Comparison of ENCODE assay signal across 23 mouse cellular contexts in genomic region chr2:165314197-165314596, GRCm38 (mm10). TPM values are rescaled to one million over a fixed set of nuclear protein-coding genes. Genes with fewer than 3 reads are reported as not detected.
A peak's percentile ranks its signal among the peaks of the same experiment; 100 is the strongest.
DNase-seq lines count a peak whose midpoint lies in the region; ATAC-seq and TF ChIP-seq lines count a peak whose summit lies in the region.
"Had no signal": no experiment of that assay in that cellular context is flagged by ENCODE, and none has a peak within 500 bp of the region (broad histone marks: within the 10 kb centered on the region; RNA-seq: fewer than 3 reads in every experiment).

No protein-coding gene starts in this region.

- no peak for DNase-seq in layer of hippocampus, adult 2 months (ENCODE audit: low spot score in 2 of 2)
- no peak for DNase-seq in layer of hippocampus, postnatal 25 days (ENCODE audit: extremely low spot score in 1 of 2, low spot score in 1 of 2)
- peak; percentile 78 for DNase-seq in kidney, postnatal 0 days (ENCODE audit: low spot score)
- no peak for DNase-seq in embryonic facial prominence, embryonic 10.5 days (ENCODE audit: low spot score)
- no peak for DNase-seq in thymus, adult 18-20 months
- DNase-seq: adrenal gland, adult 8-10 months; adrenal gland, postnatal 36 days; cerebellum, adult 8-10 months; cerebellum, postnatal 14 days; embryo, embryonic 11 days; forebrain, postnatal 0 days; gastrocnemius, adult 2 months; gastrocnemius, postnatal 25 days had no signal

- no peaks in the 10 kb centered on the region for H3K9me3 ChIP-seq in kidney, embryonic 14.5 days (ENCODE audit: control insufficient read depth, low read length)
- no peaks in the 10 kb centered on the region for H3K9me3 ChIP-seq in kidney, postnatal 0 days (replicated peaks; ENCODE audit: low read length)
- no peaks in the 10 kb centered on the region for H3K9me3 ChIP-seq in embryonic facial prominence, embryonic 10.5 days
- H3K9me3 ChIP-seq: embryonic facial prominence, embryonic 12.5 days; heart, embryonic 12.5 days; hindbrain, embryonic 10.5 days had no signal

- no peak overlapping the region for H3K4me3 ChIP-seq in layer of hippocampus, adult 2 months
- H3K4me3 ChIP-seq in kidney, embryonic 14.5 days (ENCODE audit: low read length), result no peak overlapping the region
- no peak overlapping the region for H3K4me3 ChIP-seq in kidney, postnatal 0 days (replicated peaks; ENCODE audit: low read depth, low read length)
- H3K4me3 ChIP-seq in embryonic facial prominence, embryonic 10.5 days, result no peak overlapping the region
- H3K4me3 ChIP-seq: embryonic facial prominence, embryonic 12.5 days; gastrocnemius, adult 2 months; heart, embryonic 12.5 days; hindbrain, embryonic 10.5 days had no signal

- no peaks in the 10 kb centered on the region for H3K27me3 ChIP-seq in kidney, embryonic 14.5 days (ENCODE audit: control insufficient read depth, insufficient read depth, low read length)
- no peaks in the 10 kb centered on the region for H3K27me3 ChIP-seq in kidney, postnatal 0 days (ENCODE audit: insufficient read depth, low read length)
- peaks cover 7% of the 10 kb centered on the region; the same call in 1 of the 2 replicates for H3K27me3 ChIP-seq in embryonic facial prominence, embryonic 10.5 days (replicated peaks; ENCODE audit: low read depth, poor library complexity, severe bottlenecking)
- H3K27me3 ChIP-seq: embryonic facial prominence, embryonic 12.5 days; heart, embryonic 12.5 days had no signal

- H3K36me3 ChIP-seq in kidney, embryonic 14.5 days (ENCODE audit: control insufficient read depth, insufficient read depth, low read length), result peaks cover 44% of the 10 kb centered on the region
- peaks cover 30% of the 10 kb centered on the region for H3K36me3 ChIP-seq in kidney, postnatal 0 days (ENCODE audit: insufficient read depth, low read length)
- peaks cover 72% of the 10 kb centered on the region for H3K36me3 ChIP-seq in embryonic facial prominence, embryonic 10.5 days (replicated peaks)

- no peak for TF ChIP-seq CTCF in layer of hippocampus, adult 2 months (conservative IDR thresholded peaks at IDR 0.05)
- TF ChIP-seq CTCF in kidney, postnatal 0 days (IDR thresholded peaks at IDR 0.05; ENCODE audit: low read depth), result no peak

- 0 out of 2 replicates have a peak, but pooled peaks have one; percentile 3 for ATAC-seq in kidney, embryonic 14.5 days (ENCODE audit: low FRiP score, low TSS enrichment)
- peak; percentile 34 for ATAC-seq in kidney, postnatal 0 days (replicated peaks; ENCODE audit: low FRiP score, low read depth)
- ATAC-seq: forebrain, postnatal 0 days had no signal

- H3K27ac ChIP-seq in layer of hippocampus, adult 2 months, result peak overlapping the region; percentile 18; the same call in 1 of the 2 replicates
- peak overlapping the region; percentile 74 for H3K27ac ChIP-seq in kidney, embryonic 14.5 days (ENCODE audit: low read depth, low read length)
- H3K27ac ChIP-seq in kidney, postnatal 0 days, result peak overlapping the region; percentile 79
- no peak overlapping the region for H3K27ac ChIP-seq in embryonic facial prominence, embryonic 10.5 days (replicated peaks)
- H3K27ac ChIP-seq: embryonic facial prominence, embryonic 12.5 days; gastrocnemius, adult 2 months; hindbrain, embryonic 10.5 days; hindbrain, embryonic 14.5 days had no signal

- H3K4me2 ChIP-seq in kidney, embryonic 14.5 days (replicated peaks; ENCODE audit: low read depth, low read length), result no peak overlapping the region
- no peak overlapping the region for H3K4me2 ChIP-seq in kidney, postnatal 0 days (ENCODE audit: low read length)
- H3K4me2 ChIP-seq: embryonic facial prominence, embryonic 12.5 days; heart, embryonic 12.5 days; hindbrain, embryonic 14.5 days had no signal

- H3K4me1 ChIP-seq in kidney, embryonic 14.5 days (ENCODE audit: control insufficient read depth, insufficient read depth, low read length), result peaks cover 58% of the 10 kb centered on the region
- peaks cover 43% of the 10 kb centered on the region for H3K4me1 ChIP-seq in kidney, postnatal 0 days (replicated peaks; ENCODE audit: insufficient read depth, low read length)
- peaks cover 69% of the 10 kb centered on the region for H3K4me1 ChIP-seq in embryonic facial prominence, embryonic 10.5 days

- no peak overlapping the region for H3K9ac ChIP-seq in kidney, embryonic 14.5 days (ENCODE audit: low read depth, low read length)
- no peak overlapping the region for H3K9ac ChIP-seq in kidney, postnatal 0 days (ENCODE audit: low read depth, low read length)
- H3K9ac ChIP-seq: embryonic facial prominence, embryonic 12.5 days; forebrain, postnatal 0 days; heart, embryonic 12.5 days; hindbrain, embryonic 14.5 days had no signal

- 56% methylated on average over 8 of the region's 8 CpGs for WGBS in kidney, embryonic 14.5 days
- WGBS in kidney, postnatal 0 days, result 49% methylated on average over 8 of the region's 8 CpGs
- WGBS in embryonic facial prominence, embryonic 10.5 days, result 86% methylated on average over 8 of the region's 8 CpGs

RNA-seq across cellular contexts. Expression of gene Elmo2, which starts 12.1 kb away (rescaled TPM):
- total RNA-seq in layer of hippocampus, adult 2 months (2021), result 100 to 1,000 TPM; 200 to 202 TPM
- total RNA-seq in layer of hippocampus, postnatal 25 days (2021), result 100 to 1,000 TPM; 191 to 202 TPM
- polyA plus RNA-seq in kidney, embryonic 14.5 days (2014; fragmentation: Nextera tagmentation; extraction: Ambion mirVana), result 56.9 and 84.1 TPM in 2 replicates
- 51.5 and 59.3 TPM in 2 replicates for polyA plus RNA-seq in kidney, postnatal 0 days (2015; fragmentation: Nextera tagmentation; extraction: Ambion mirVana)
- polyA plus RNA-seq in embryonic facial prominence, embryonic 10.5 days (2016; fragmentation: Nextera tagmentation; extraction: Ambion mirVana), result 91.0 and 93.5 TPM in 2 replicates

RNA-seq across cellular contexts. Expression of gene Slc35c2, which starts 26.5 kb away (rescaled TPM):
- total RNA-seq in layer of hippocampus, adult 2 months (2021), result 10 to 100 TPM; 94.6 to 98.4 TPM
- 10 to 100 TPM; 93.2 to 96.7 TPM for total RNA-seq in layer of hippocampus, postnatal 25 days (2021)
- 35.4 and 54.1 TPM in 2 replicates for polyA plus RNA-seq in kidney, embryonic 14.5 days (2014; fragmentation: Nextera tagmentation; extraction: Ambion mirVana)
- polyA plus RNA-seq in kidney, postnatal 0 days (2015; fragmentation: Nextera tagmentation; extraction: Ambion mirVana), result 51.6 and 55.7 TPM in 2 replicates
- polyA plus RNA-seq in embryonic facial prominence, embryonic 10.5 days (2016; fragmentation: Nextera tagmentation; extraction: Ambion mirVana), result 59.2 and 64.6 TPM in 2 replicates

RNA-seq across cellular contexts. Expression of gene Zfp663, which starts 54.3 kb away (rescaled TPM):
- under 1 TPM in 1 of 2 experiments, not detected in 1; 0.20 TPM for total RNA-seq in layer of hippocampus, adult 2 months (2021)
- total RNA-seq in layer of hippocampus, postnatal 25 days (2021), result under 1 TPM; 0.39 to 0.40 TPM
- 0.67 and 0.88 TPM in 2 replicates for polyA plus RNA-seq in kidney, embryonic 14.5 days (2014; fragmentation: Nextera tagmentation; extraction: Ambion mirVana)
- polyA plus RNA-seq in kidney, postnatal 0 days (2015; fragmentation: Nextera tagmentation; extraction: Ambion mirVana), result 0.58 and 0.60 TPM in 2 replicates
- polyA plus RNA-seq in embryonic facial prominence, embryonic 10.5 days (2016; fragmentation: Nextera tagmentation; extraction: Ambion mirVana), result 3.0 and 3.2 TPM in 2 replicates
- total RNA-seq: adrenal gland, adult 8-10 months; adrenal gland, postnatal 36 days; common myeloid progenitor, adult 5-6 weeks; ES-E14; gastrocnemius, adult 2 months; gastrocnemius, postnatal 25 days; granulocyte monocyte progenitor cell, adult 5-6 weeks; heart, adult 8-10 months; heart, postnatal 25 days had no signal
- polyA plus RNA-seq: heart, embryonic 12.5 days had no signal
